In genomic region chr19:53904833-53905480, GRCm38 (mm10) we compare ENCODE assay signal across 9 mouse cellular contexts. TPM values are rescaled to one million over a fixed set of nuclear protein-coding genes. Genes with fewer than 3 reads are reported as not detected.
DNase-seq lines count a peak whose midpoint lies in the region; ATAC-seq and TF ChIP-seq lines count a peak whose summit lies in the region.
"Had no signal": no experiment of that assay in that cellular context is flagged by ENCODE, and none has a peak within 500 bp of the region (broad histone marks: within the 10 kb centered on the region; RNA-seq: fewer than 3 reads in every experiment).

No protein-coding gene starts in this region.

- H3K4me1 ChIP-seq in lung, postnatal 0 days (ENCODE audit: insufficient read depth, low read depth, low read length), result peaks cover 14% of the 10 kb centered on the region
- H3K4me1 ChIP-seq in forebrain, embryonic 14.5 days (ENCODE audit: control insufficient read depth, insufficient read depth, low read length), result peaks cover 15% of the 10 kb centered on the region
- peaks cover 16% of the 10 kb centered on the region for H3K4me1 ChIP-seq in liver, embryonic 11.5 days (replicated peaks; ENCODE audit: control insufficient read depth, insufficient read depth, low read length)
- H3K4me1 ChIP-seq in stomach, embryonic 14.5 days (ENCODE audit: control insufficient read depth, insufficient read depth, low read length), result peaks cover 14% of the 10 kb centered on the region; the same call in 1 of the 2 replicates

- no peaks in the 10 kb centered on the region for H3K27me3 ChIP-seq in lung, postnatal 0 days (replicated peaks; ENCODE audit: insufficient read depth, low read length)
- no peaks in the 10 kb centered on the region for H3K27me3 ChIP-seq in forebrain, embryonic 14.5 days (replicated peaks; ENCODE audit: control insufficient read depth, insufficient read depth, low read length)
- H3K27me3 ChIP-seq in liver, embryonic 11.5 days (replicated peaks; ENCODE audit: control insufficient read depth, insufficient read depth, low read length), result no peaks in the 10 kb centered on the region
- H3K27me3 ChIP-seq in stomach, embryonic 14.5 days (ENCODE audit: control insufficient read depth, insufficient read depth, low read length), result no peaks in the 10 kb centered on the region

- H3K4me3 ChIP-seq in lung, postnatal 0 days (ENCODE audit: low read depth, low read length), result peak overlapping the region; percentile 93; the same call in 1 of the 2 replicates
- peak overlapping the region; percentile 95 for H3K4me3 ChIP-seq in forebrain, embryonic 14.5 days (ENCODE audit: low read depth, low read length)
- no peak overlapping the region; the same call in 1 of the 2 replicates for H3K4me3 ChIP-seq in liver, embryonic 11.5 days (ENCODE audit: low read depth, low read length)
- peak overlapping the region; percentile 88 for H3K4me3 ChIP-seq in stomach, embryonic 14.5 days (ENCODE audit: low read depth, low read length)

- no peak for ATAC-seq in lung, postnatal 0 days
- no peak for ATAC-seq in forebrain, embryonic 14.5 days
- ATAC-seq in liver, embryonic 11.5 days (replicated peaks; ENCODE audit: low FRiP score), result no peak
- ATAC-seq in stomach, embryonic 14.5 days (ENCODE audit: insufficient number of reproducible peaks, insufficient read depth, low FRiP score, low read depth), result no peak
- ATAC-seq in megakaryocyte-erythroid progenitor cell, adult 5-6 weeks (replicated peaks; ENCODE audit: low FRiP score, low TSS enrichment, poor library complexity, severe bottlenecking), result no peak

- H3K9me3 ChIP-seq in lung, postnatal 0 days (ENCODE audit: low read length), result no peaks in the 10 kb centered on the region
- H3K9me3 ChIP-seq in forebrain, embryonic 14.5 days (replicated peaks; ENCODE audit: control insufficient read depth, low read length), result no peaks in the 10 kb centered on the region
- no peaks in the 10 kb centered on the region for H3K9me3 ChIP-seq in liver, embryonic 11.5 days (ENCODE audit: control insufficient read depth, low read length)
- H3K9me3 ChIP-seq in stomach, embryonic 14.5 days (ENCODE audit: control insufficient read depth, low read depth, low read length), result no peaks in the 10 kb centered on the region

- no peak overlapping the region for H3K27ac ChIP-seq in lung, postnatal 0 days (ENCODE audit: low read length)
- no peak overlapping the region for H3K27ac ChIP-seq in forebrain, embryonic 14.5 days (ENCODE audit: low read depth, low read length)
- H3K27ac ChIP-seq in liver, embryonic 11.5 days (ENCODE audit: low read depth, low read length), result no peak overlapping the region
- no peak overlapping the region for H3K27ac ChIP-seq in stomach, embryonic 14.5 days (ENCODE audit: low read length)

- no peak for TF ChIP-seq EP300 in lung, postnatal 0 days (IDR thresholded peaks at IDR 0.05)

- peak overlapping the region; percentile 82 for H3K4me2 ChIP-seq in lung, postnatal 0 days (replicated peaks; ENCODE audit: low read depth, low read length)
- H3K4me2 ChIP-seq in forebrain, embryonic 14.5 days (ENCODE audit: low read length), result peak overlapping the region; percentile 70
- peak overlapping the region; percentile 78 for H3K4me2 ChIP-seq in liver, embryonic 11.5 days
- H3K4me2 ChIP-seq in stomach, embryonic 14.5 days (replicated peaks; ENCODE audit: low read depth, low read length), result peak overlapping the region; percentile 49

- 37% methylated on average over 7 of the region's 7 CpGs for WGBS in lung, postnatal 0 days
- 54% methylated on average over 7 of the region's 7 CpGs for WGBS in forebrain, embryonic 14.5 days
- 68% methylated on average over 7 of the region's 7 CpGs for WGBS in liver, embryonic 11.5 days
- 60% methylated on average over 7 of the region's 7 CpGs for WGBS in stomach, embryonic 14.5 days

- H3K36me3 ChIP-seq in lung, postnatal 0 days (ENCODE audit: insufficient read depth, low read length), result no peaks in the 10 kb centered on the region; the same call in 1 of the 2 replicates
- H3K36me3 ChIP-seq in forebrain, embryonic 14.5 days (ENCODE audit: control insufficient read depth, insufficient read depth, low read length), result peaks cover 14% of the 10 kb centered on the region
- H3K36me3 ChIP-seq in liver, embryonic 11.5 days (ENCODE audit: control insufficient read depth, insufficient read depth, low read length), result peaks cover 5% of the 10 kb centered on the region; the same call in 1 of the 2 replicates
- H3K36me3 ChIP-seq in stomach, embryonic 14.5 days (ENCODE audit: control insufficient read depth, insufficient read depth, low read length), result peaks cover 9% of the 10 kb centered on the region

- no peak overlapping the region for H3K9ac ChIP-seq in lung, postnatal 0 days (replicated peaks; ENCODE audit: low read depth)
- peak overlapping the region; percentile 92 for H3K9ac ChIP-seq in forebrain, embryonic 14.5 days (ENCODE audit: low read length)
- no peak overlapping the region for H3K9ac ChIP-seq in liver, embryonic 11.5 days (ENCODE audit: low read depth, low read length)
- H3K9ac ChIP-seq in stomach, embryonic 14.5 days (replicated peaks; ENCODE audit: low read depth, low read length), result peak overlapping the region; percentile 84; the same call in 1 of the 2 replicates

- no peak for DNase-seq in lung, postnatal 0 days (ENCODE audit: low spot score)
- no peak for DNase-seq in lung, adult 18-20 months
- DNase-seq in forebrain, embryonic 14.5 days (ENCODE audit: low spot score), result no peak
- no peak for DNase-seq in liver, embryonic 11.5 days (ENCODE audit: low spot score)
- DNase-seq in layer of hippocampus, adult 9-10 months (ENCODE audit: low spot score), result no peak
- DNase-seq in adrenal gland, postnatal 14 days, result no peak
- DNase-seq: gastrocnemius, postnatal 10 days had no signal

- TF ChIP-seq CTCF in lung, postnatal 0 days (IDR thresholded peaks at IDR 0.05), result no peak

RNA-seq across cellular contexts. Expression of gene Pdcd4, which starts 12.9 kb away (rescaled TPM):
- polyA plus RNA-seq in lung, postnatal 0 days (2015; fragmentation: Nextera tagmentation; extraction: Ambion mirVana), result 64.6 and 68.9 TPM in 2 replicates
- 62.1 and 75.4 TPM in 2 replicates for polyA plus RNA-seq in forebrain, embryonic 14.5 days (2014; fragmentation: Nextera tagmentation; extraction: Ambion mirVana)
- polyA plus RNA-seq in liver, embryonic 11.5 days (2014; fragmentation: Nextera tagmentation; extraction: Ambion mirVana), result 48.2 and 50.1 TPM in 2 replicates
- 115 and 123 TPM in 2 replicates for polyA plus RNA-seq in stomach, embryonic 14.5 days (2014; fragmentation: Nextera tagmentation; extraction: Ambion mirVana)
- 137 and 154 TPM in 2 replicates for total RNA-seq in megakaryocyte-erythroid progenitor cell, adult 5-6 weeks (2014; fragmentation: Nextera tagmentation)
- 288 and 291 TPM in 2 replicates for total RNA-seq in megakaryocyte-erythroid progenitor cell, adult 5-6 weeks (2017)
- 109 and 110 TPM in 2 replicates for total RNA-seq in adrenal gland, postnatal 14 days (2021)

RNA-seq across cellular contexts. Expression of gene Shoc2, which starts 39.1 kb away (rescaled TPM):
- polyA plus RNA-seq in lung, postnatal 0 days (2015; fragmentation: Nextera tagmentation; extraction: Ambion mirVana), result 26.7 and 30.2 TPM in 2 replicates
- polyA plus RNA-seq in forebrain, embryonic 14.5 days (2014; fragmentation: Nextera tagmentation; extraction: Ambion mirVana), result 49.6 and 61.1 TPM in 2 replicates
- polyA plus RNA-seq in liver, embryonic 11.5 days (2014; fragmentation: Nextera tagmentation; extraction: Ambion mirVana), result 48.6 and 53.8 TPM in 2 replicates
- polyA plus RNA-seq in stomach, embryonic 14.5 days (2014; fragmentation: Nextera tagmentation; extraction: Ambion mirVana), result 61.8 and 68.0 TPM in 2 replicates
- 36.7 and 42.0 TPM in 2 replicates for total RNA-seq in megakaryocyte-erythroid progenitor cell, adult 5-6 weeks (2014; fragmentation: Nextera tagmentation)
- total RNA-seq in megakaryocyte-erythroid progenitor cell, adult 5-6 weeks (2017), result 62.5 and 66.8 TPM in 2 replicates
- total RNA-seq in adrenal gland, postnatal 14 days (2021), result 42.0 and 44.8 TPM in 2 replicates

RNA-seq across cellular contexts. Expression of gene Bbip1, which starts 39.5 kb away (rescaled TPM):
- 46.7 and 58.4 TPM in 2 replicates for polyA plus RNA-seq in lung, postnatal 0 days (2015; fragmentation: Nextera tagmentation; extraction: Ambion mirVana)
- polyA plus RNA-seq in forebrain, embryonic 14.5 days (2014; fragmentation: Nextera tagmentation; extraction: Ambion mirVana), result 174 and 180 TPM in 2 replicates
- polyA plus RNA-seq in liver, embryonic 11.5 days (2014; fragmentation: Nextera tagmentation; extraction: Ambion mirVana), result 95.9 and 103 TPM in 2 replicates
- 94.8 and 100 TPM in 2 replicates for polyA plus RNA-seq in stomach, embryonic 14.5 days (2014; fragmentation: Nextera tagmentation; extraction: Ambion mirVana)
- 75.9 and 108 TPM in 2 replicates for total RNA-seq in megakaryocyte-erythroid progenitor cell, adult 5-6 weeks (2014; fragmentation: Nextera tagmentation)
- 29.9 and 48.3 TPM in 2 replicates for total RNA-seq in megakaryocyte-erythroid progenitor cell, adult 5-6 weeks (2017)
- 23.2 and 26.1 TPM in 2 replicates for total RNA-seq in adrenal gland, postnatal 14 days (2021)

Comparison
In these comparisons a context has a peak if more than half of its experiments do, and no peak if none do; other contexts are left out.
1. H3K9ac ChIP-seq: peak in forebrain, embryonic 14.5 days (single experiment) and stomach, embryonic 14.5 days (single experiment); none in lung, postnatal 0 days (single experiment) and liver, embryonic 11.5 days (single experiment).
2. Peak in every context shown above with its lines, with median percentiles within 50 percentile points of each other: H3K4me2 ChIP-seq.